Mouse (Mus musculus) spleen, adult 10 weeks (tissue): ENCODE measurements around the gene Azgp1. TPM values are rescaled to one million over a fixed set of nuclear protein-coding genes. Genes with fewer than 3 reads are reported as not detected.

Experiments
- polyA plus RNA-seq: library from polyadenylated mRNA; stranded (reverse); fragments of 350-450 nt; fragmentation: Illumina TruSeq; extraction: RNeasy Lipid Tissue Mini Kit (QIAGEN cat#74804); gene quantifications from one replicate; pipeline ENCODE4 v1.2.3, GENCODE M21; 2015; ENCODE audit warnings: low replicate concordance; ENCODE audit not compliant: insufficient read depth

Azgp1 gene
- polyA plus RNA-seq: not detected

GRCm38 (mm10) chr5:137981300-137981699 is at the start of gene Azgp1:
Azgp1 (plus strand) TSS chr5:137981520.

GRCm38 (mm10) chr5:137962945-137963344 is 18.4 kb upstream of the Azgp1 start, which contains the start of gene Gjc3:
Gjc3 (minus strand) TSS chr5:137963098.

GRCm38 (mm10) chr5:138020961-138021479 is 39.7 kb downstream of the Azgp1 start, which contains the start of the genes Smok3a and Smok3b:
Smok3a (plus strand) TSS chr5:138021261.
Smok3b (plus strand) TSS chr5:138021429.

Other genes starting within 250 kb of the Azgp1 start
- gene Nyap1, start 239.9 kb upstream of the Azgp1 start, polyA plus RNA-seq: 0.19 TPM
- gene Tsc22d4, start 235.8 kb upstream of the Azgp1 start, polyA plus RNA-seq: 31.3 TPM
- 5.9 TPM for gene Ppp1r35, start 202.7 kb upstream of the Azgp1 start, polyA plus RNA-seq
- 37.2 TPM for gene Mepce, start 193.9 kb upstream of the Azgp1 start, polyA plus RNA-seq
- 34.2 TPM for gene Zcwpw1, start 193.7 kb upstream of the Azgp1 start, polyA plus RNA-seq
- 50.0 TPM for gene Pilra, start 145.2 kb upstream of the Azgp1 start, polyA plus RNA-seq
- gene Pilrb1, start 123.4 kb upstream of the Azgp1 start, polyA plus RNA-seq: 59.4 TPM
- gene Pilrb2, start 109.7 kb upstream of the Azgp1 start, polyA plus RNA-seq: 53.7 TPM
- gene Cyp3a13, start 59.9 kb upstream of the Azgp1 start, polyA plus RNA-seq: not detected
- gene Gjc3, start 18.4 kb upstream of the Azgp1 start, polyA plus RNA-seq: not detected
- not detected for gene Smok3a, start 39.7 kb downstream of the Azgp1 start, polyA plus RNA-seq
- not detected for gene Smok3b, start 39.9 kb downstream of the Azgp1 start, polyA plus RNA-seq
- not detected for gene Smok3c, start 71.7 kb downstream of the Azgp1 start, polyA plus RNA-seq
- 13.1 TPM for gene Zkscan1, start 103.6 kb downstream of the Azgp1 start, polyA plus RNA-seq
- 19.8 TPM for gene Zscan21, start 135.4 kb downstream of the Azgp1 start, polyA plus RNA-seq
- 13.6 TPM for gene Zfp113, start 174.2 kb downstream of the Azgp1 start, polyA plus RNA-seq
- 87.2 TPM for gene Cops6, start 179.6 kb downstream of the Azgp1 start, polyA plus RNA-seq
- 27.2 TPM for gene Ap4m1, start 190.5 kb downstream of the Azgp1 start, polyA plus RNA-seq
- gene Mcm7, start 190.9 kb downstream of the Azgp1 start, polyA plus RNA-seq: 78.9 TPM
- 25.7 TPM for gene Taf6, start 205.9 kb downstream of the Azgp1 start, polyA plus RNA-seq
- 29.8 TPM for gene Cnpy4, start 206.0 kb downstream of the Azgp1 start, polyA plus RNA-seq
- 1.4 TPM for gene Mblac1, start 212.8 kb downstream of the Azgp1 start, polyA plus RNA-seq
- 2.1 TPM for gene Nxpe5, start 244.4 kb downstream of the Azgp1 start, polyA plus RNA-seq